Mouse (Mus musculus) myocyte (in vitro differentiated cells): ENCODE measurements around the gene Ddb1.

ENCODE experiments used
- E2F4 ChIP-seq: IDR thresholded peaks from one replicate; pipeline ENCODE4 v1.6.1; 2011; ENCODE audit warnings: mild to moderate bottlenecking, control low read depth, moderate library complexity; ENCODE audit not compliant: insufficient read depth
- MYOD1 ChIP-seq, 3 experiments: IDR thresholded peaks; one replicate each; pipeline ENCODE4 v1.6.1; 2011; ENCODE audit warnings: control low read depth in 2 of 3, low read depth in 2 of 3, mild to moderate bottlenecking in 2 of 3, moderate library complexity in 1 of 3; ENCODE audit not compliant: insufficient read length in 2 of 3, control insufficient read depth in 1 of 3
- MYOG ChIP-seq, 3 experiments: IDR thresholded peaks; one replicate each; pipeline ENCODE4 v1.6.1; 2011; ENCODE audit warnings: control low read depth in 2 of 3, low read depth in 2 of 3, mild to moderate bottlenecking in 2 of 3; ENCODE audit not compliant: insufficient read length in 2 of 3, control insufficient read depth in 1 of 3, insufficient read depth in 1 of 3
- POLR2A ChIP-seq: IDR thresholded peaks from one replicate; pipeline ENCODE4 v1.6.1; 2011; ENCODE audit warnings: low read depth, mild to moderate bottlenecking, control low read depth, moderate library complexity; ENCODE audit not compliant: insufficient read length
- POLR2AphosphoS2 ChIP-seq: IDR thresholded peaks from one replicate; pipeline ENCODE4 v1.6.1; 2011; ENCODE audit warnings: low read depth, control low read depth; ENCODE audit not compliant: insufficient read length
- REST ChIP-seq: IDR thresholded peaks from one replicate; pipeline ENCODE4 v1.6.1; 2011; ENCODE audit warnings: mild to moderate bottlenecking, control low read depth, moderate library complexity; ENCODE audit not compliant: insufficient read depth, insufficient read length
- TCF12 ChIP-seq: IDR thresholded peaks from one replicate; pipeline ENCODE4 v1.6.1; 2011; ENCODE audit warnings: mild to moderate bottlenecking, control low read depth; ENCODE audit not compliant: poor library complexity, insufficient read depth, severe bottlenecking
- TCF3 ChIP-seq: IDR thresholded peaks from one replicate; pipeline ENCODE4 v1.6.1; 2011; ENCODE audit warnings: low read depth, control low read depth; ENCODE audit not compliant: insufficient read length
- USF1 ChIP-seq: IDR thresholded peaks from one replicate; pipeline ENCODE4 v1.6.1; 2011; ENCODE audit warnings: low read depth, mild to moderate bottlenecking, control low read depth, moderate library complexity

DNA sequence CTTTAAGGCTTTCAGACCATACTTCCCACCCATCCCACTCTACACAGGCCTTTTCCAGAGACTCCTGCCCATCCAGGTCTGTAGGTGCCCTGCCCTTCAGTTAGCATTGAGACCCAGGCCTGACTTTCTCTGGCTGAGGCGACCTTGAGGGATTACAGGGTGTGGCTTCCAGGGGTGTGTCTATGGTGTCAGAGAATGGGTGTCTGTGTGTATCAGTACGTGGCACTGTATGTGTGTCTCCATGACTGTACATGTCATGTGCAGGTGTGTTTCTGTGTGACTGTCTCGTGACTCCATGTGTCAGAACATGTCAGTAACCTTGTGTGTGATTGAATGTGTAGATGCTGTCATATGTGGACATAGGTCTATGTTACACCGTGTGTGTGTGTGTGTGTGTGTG is 66.2 kb downstream of the Ddb1 start:
- no peak for TF ChIP-seq POLR2A
- TF ChIP-seq USF1: no peak
- no peak for TF ChIP-seq E2F4
- no peak for TF ChIP-seq MYOD1 (IDR thresholded peaks at IDR 0.05; ENCODE audit: control insufficient read depth in 1 of 3, insufficient read length in 2 of 3, low read depth in 2 of 3)
- no peak for TF ChIP-seq TCF12
- no peak for TF ChIP-seq TCF3
- TF ChIP-seq MYOG (IDR thresholded peaks at IDR 0.05; ENCODE audit: control insufficient read depth in 1 of 3, insufficient read depth in 1 of 3, insufficient read length in 2 of 3, low read depth in 2 of 3): no peak
- TF ChIP-seq REST: no peak
- TF ChIP-seq POLR2AphosphoS2: no peak
